Mouse (Mus musculus): Measurements from ENCODE around the gene Arsb.

The Arsb gene

GRCm38 (mm10) chr13:93771588-93772278 is at the start of gene Arsb:
Gene Arsb, plus strand, starts transcription at chr13:93771630.
- DNase-seq = peak; percentile 92

- DNase-seq = no peak
These were observed 49.5 kb upstream of the Arsb start for GRCm38 (mm10) chr13:93721916-93722315.

- no peak for DNase-seq
These were observed 48.0 kb upstream of the Arsb start for GRCm38 (mm10) chr13:93723455-93723854.

GRCm38 (mm10) chr13:93724206-93724605 is 47.2 kb upstream of the Arsb start:
- DNase-seq = peak; percentile 25

GRCm38 (mm10) chr13:93735131-93735636 is 36.2 kb upstream of the Arsb start:
- DNase-seq = no peak

- peak; percentile 13 for DNase-seq
These were observed 27.3 kb upstream of the Arsb start for GRCm38 (mm10) chr13:93744118-93744517.

GRCm38 (mm10) chr13:93752597-93753400 is 18.6 kb upstream of the Arsb start:
- peak; percentile 70 for DNase-seq

- DNase-seq = no peak
These were observed 16.3 kb upstream of the Arsb start for GRCm38 (mm10) chr13:93755084-93755483.

- DNase-seq = no peak
These were observed 14.8 kb upstream of the Arsb start for GRCm38 (mm10) chr13:93756674-93757073.

GRCm38 (mm10) chr13:93757514-93757913 is 13.9 kb upstream of the Arsb start:
- no peak for DNase-seq

GRCm38 (mm10) chr13:93758149-93758898 is 13.1 kb upstream of the Arsb start:
- no peak for DNase-seq

GRCm38 (mm10) chr13:93761831-93762230 is 9.6 kb upstream of the Arsb start:
- no peak for DNase-seq

GRCm38 (mm10) chr13:93762879-93763278 is 8.6 kb upstream of the Arsb start:
- DNase-seq = no peak

- DNase-seq = no peak
These were observed 7.0 kb upstream of the Arsb start for GRCm38 (mm10) chr13:93764321-93764973.

GRCm38 (mm10) chr13:93771031-93771587 is 321 bp upstream of the Arsb start:
- DNase-seq = no peak

GRCm38 (mm10) chr13:93772279-93772636 is 828 bp downstream of the Arsb start:
- DNase-seq = no peak

GRCm38 (mm10) chr13:93772861-93773260 is 1.4 kb downstream of the Arsb start:
- DNase-seq = no peak

GRCm38 (mm10) chr13:93773704-93774315 is 2.4 kb downstream of the Arsb start:
- no peak for DNase-seq

GRCm38 (mm10) chr13:93782823-93783222 is 11.4 kb downstream of the Arsb start:
- no peak for DNase-seq

GRCm38 (mm10) chr13:93785329-93785728 is 13.9 kb downstream of the Arsb start:
- DNase-seq = no peak

- DNase-seq = no peak
These were observed 14.6 kb downstream of the Arsb start for GRCm38 (mm10) chr13:93786051-93786450.

GRCm38 (mm10) chr13:93787647-93788046 is 16.2 kb downstream of the Arsb start:
- no peak for DNase-seq
